Mouse (Mus musculus): ENCODE measurements around the gene 1700102P08Rik.

1700102P08Rik gene

DNA sequence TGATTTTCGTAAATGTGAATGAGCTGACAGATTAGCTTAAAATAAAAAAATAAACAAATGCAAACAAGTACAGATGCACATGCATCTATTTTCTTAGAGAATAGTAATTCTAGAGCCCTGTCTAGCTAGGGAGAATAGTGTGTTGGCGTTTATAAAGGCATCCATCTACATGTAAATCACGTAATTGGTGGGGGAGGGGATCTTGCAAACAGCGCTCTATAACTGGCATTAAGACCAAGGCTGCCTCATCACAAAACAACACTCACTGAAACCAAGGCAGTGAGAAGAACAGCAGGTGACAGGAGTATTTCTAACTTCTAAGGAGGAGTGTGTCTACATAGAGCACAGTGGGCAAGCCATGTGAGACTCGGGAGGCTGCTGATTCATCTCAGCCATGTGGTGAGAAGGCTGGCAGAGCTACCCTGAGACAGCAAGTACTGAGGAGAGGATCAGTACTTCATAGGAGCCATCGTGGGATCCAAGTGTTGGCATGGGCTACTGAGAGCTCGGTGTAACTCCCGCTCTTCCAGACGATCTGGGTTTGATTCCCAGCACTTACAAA, 18.9 kb downstream of the 1700102P08Rik start:
- DNase-seq: no peak

DNA sequence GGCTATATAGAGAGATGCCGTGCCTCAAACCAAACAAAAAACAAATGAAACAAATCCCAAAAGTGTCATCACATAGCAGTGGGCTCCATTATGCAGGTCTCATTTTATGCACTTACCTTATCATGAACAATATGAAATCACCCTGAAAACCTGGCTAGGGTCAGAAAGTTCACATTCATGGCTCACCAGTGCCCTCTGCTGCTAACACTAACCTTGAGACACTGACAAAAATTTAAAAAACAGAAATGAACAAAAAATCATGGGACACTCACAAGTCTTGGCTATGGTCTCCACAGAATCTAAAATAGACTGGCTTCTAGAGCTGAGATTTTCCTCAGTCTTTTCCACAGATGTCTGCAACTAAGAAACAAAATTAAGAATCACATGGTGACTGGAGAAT, 19.6 kb downstream of the 1700102P08Rik start:
- peak; percentile 49 for DNase-seq

DNA sequence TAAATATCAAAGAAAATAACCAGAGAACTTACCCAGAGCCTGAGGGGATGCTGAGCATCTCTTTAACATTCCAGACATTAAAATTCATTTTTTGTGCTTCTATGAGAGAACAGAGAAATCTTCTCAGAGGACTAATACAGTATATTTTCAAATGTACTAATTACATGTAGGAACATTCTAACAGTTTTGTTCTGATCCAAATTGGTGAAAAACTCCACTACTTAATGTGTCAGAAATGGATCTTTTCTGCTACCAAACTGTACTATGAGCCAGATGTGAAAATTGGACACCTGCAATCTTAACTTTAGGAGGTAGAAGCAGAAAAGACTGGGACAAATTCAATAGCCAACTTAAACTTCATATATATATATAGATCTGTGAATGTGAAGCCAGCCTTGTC, 35.8 kb downstream of the 1700102P08Rik start, which contains the start of gene Ccdc36:
Ccdc36 (minus strand) TSS at position 101 of the 400 bp plus-strand sequence.
- DNase-seq: no peak

DNA sequence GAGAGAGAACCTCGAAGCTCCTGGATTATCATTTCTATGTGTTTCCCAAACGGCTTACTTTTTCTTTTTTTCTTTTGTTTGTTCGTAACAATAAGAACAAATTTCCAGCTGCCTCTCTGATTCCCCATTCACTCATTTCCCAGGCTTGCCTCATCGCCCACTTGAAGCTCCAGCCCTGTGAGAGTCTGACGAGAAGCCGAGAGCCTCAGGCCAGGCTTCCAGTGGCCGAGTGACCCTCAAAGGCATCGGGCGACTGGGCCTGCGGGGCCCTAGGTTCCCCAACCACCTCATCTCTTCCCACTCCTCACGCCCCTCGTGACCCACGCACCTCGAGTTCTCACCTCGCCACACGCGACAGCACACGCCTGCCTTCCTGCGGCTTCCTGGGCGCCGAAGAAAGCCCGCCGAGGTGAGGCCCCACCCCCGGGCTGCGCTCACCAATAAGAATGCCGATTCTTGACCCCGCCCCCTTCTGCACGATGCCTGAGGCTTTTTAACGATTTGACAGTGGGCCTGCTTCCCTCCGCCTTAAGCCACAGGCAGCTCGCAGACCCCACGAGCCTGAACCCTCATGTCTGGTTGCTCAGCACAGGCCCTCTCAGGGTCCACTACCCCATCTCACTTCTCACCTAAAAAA, 38.9 kb downstream of the 1700102P08Rik start:
- peak; percentile 36 to 45 for DNase-seq

DNA sequence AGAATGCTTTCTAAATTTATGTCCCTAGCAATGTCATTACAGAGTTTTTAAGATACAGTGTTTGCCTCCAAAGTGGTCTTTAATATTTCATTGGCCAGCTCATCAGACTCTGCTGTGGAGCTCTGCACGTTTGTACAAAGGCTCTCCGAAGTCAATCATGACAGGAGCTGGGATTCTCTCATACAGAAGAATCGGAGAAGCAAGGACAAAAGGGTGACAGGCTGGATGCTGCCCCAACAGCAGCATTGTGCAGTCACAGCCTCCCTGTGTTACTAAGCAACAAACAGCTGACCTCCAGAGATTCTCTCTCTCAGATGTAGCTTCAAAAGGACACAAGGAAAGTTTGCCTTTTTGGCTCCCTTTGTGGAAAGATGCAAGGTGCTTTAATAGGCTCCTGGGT, 43.6 kb downstream of the 1700102P08Rik start, which contains the start of gene BC048562:
BC048562 (plus strand) TSS at position 301 of the 400 bp plus-strand sequence.
- no peak for DNase-seq

DNA sequence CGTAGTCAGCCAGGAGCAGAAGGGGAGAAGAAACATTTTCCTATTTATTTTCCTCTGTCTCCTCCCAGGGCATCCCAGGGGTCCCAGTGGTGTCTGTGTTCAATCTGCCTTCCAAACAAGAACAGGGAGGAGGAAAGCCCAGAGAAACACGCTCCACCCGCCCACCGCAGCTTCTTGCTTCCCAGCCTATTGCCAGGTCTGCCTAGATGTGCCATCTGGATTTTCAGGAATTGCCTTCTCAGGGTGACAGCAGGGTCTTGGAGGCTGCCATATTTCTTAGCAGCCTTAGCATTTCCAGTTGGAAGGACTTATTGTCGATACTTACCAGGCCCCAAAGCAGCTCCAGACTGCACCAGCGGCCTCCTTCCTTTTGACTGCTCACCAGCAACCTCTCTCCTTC, 46.6 kb downstream of the 1700102P08Rik start:
- DNase-seq: peak; percentile 81 to 83

DNA sequence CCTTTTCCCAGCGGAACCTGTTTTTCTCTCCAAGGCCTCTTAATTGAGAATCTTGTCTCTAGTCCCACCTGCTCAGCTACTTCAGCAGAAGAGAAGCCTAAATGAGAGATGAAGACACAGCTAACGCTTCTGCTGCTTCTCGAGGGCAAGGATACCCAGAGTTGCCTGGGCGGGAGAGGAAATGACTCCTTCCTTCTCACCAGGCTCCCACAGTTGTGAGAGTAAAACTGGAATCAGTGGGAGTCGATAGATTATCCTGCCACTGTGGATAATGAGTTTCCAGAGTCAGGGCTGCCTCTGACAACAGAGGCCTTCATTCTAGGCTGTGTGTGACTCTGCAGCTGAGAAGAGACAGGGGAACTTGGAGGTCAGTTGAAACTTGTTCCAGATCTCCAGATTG, 47.9 kb downstream of the 1700102P08Rik start:
- DNase-seq: no peak

DNA sequence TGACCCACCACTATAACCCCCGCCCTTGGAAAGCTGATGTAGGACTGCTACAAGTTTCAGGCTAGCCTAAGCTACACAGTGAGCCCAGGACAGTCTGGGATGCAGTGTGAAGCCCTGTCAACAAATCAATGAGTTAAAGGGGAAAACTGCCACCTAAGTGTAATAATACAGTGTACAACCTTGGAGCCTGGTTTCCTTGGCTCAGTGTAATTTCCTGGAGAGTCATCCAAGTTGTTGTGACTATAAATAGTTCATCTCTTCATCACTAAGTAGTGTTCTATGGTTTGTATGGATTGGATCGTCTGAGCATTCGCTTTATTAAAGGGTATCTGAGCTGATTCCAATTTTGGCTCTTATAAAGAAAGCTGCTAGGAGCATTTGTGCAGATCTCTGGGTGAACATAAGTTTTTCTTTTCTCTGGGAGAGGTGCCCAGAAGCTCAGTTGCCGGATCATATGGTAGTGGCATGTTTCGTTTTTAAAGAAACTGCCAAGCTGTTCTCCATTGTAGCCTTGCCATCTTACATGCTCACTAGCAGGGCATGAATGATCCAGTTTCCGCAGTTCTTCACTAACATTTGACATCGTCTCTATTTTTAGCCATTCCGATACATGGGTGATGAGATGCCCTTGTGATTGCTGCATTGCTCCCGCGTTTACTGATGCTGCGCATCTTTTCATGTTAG, 48.8 kb downstream of the 1700102P08Rik start:
- DNase-seq: peak; percentile 48 to 60

DNA sequence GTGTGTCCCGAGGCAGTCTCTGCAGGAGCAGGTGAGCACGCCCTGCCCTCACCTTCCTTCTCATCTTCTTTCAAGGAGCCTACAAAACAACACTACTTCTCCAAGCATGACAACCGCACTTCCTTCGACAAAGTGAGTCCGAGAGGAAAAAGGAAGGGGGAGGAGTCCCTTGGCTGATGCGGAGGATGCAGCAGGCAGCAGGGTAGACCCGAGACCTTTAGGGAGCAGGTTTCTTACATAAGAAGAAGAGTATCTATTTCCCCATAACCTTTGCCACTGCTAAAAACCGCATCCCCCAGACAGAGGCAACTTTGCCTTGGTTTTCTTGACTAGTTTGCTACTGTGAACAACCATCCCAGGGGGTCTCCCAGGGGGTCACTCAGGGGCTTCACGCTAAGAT, 52.5 kb downstream of the 1700102P08Rik start:
- DNase-seq: no peak

DNA sequence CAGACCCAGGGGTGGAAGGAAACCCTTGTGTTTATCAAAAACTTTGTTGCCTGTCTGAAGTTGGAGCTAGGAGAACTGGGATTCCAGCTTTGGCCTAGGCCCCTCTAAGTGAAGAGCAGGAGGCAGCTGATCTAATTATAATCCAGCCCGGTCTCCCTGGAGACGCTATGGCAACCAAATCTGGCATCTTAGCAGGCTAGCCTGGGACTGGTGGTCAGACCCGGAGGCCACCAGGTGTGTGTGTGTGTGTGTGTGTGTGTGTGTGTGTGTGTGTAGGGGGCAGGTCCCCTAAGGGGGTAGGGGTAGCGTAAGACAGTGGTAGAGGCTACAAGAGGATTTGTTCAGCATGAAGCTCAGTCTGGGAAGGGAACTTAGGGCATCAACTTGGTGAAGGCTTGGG, 57.3 kb downstream of the 1700102P08Rik start:
- peak; percentile 80 to 83 for DNase-seq

DNA sequence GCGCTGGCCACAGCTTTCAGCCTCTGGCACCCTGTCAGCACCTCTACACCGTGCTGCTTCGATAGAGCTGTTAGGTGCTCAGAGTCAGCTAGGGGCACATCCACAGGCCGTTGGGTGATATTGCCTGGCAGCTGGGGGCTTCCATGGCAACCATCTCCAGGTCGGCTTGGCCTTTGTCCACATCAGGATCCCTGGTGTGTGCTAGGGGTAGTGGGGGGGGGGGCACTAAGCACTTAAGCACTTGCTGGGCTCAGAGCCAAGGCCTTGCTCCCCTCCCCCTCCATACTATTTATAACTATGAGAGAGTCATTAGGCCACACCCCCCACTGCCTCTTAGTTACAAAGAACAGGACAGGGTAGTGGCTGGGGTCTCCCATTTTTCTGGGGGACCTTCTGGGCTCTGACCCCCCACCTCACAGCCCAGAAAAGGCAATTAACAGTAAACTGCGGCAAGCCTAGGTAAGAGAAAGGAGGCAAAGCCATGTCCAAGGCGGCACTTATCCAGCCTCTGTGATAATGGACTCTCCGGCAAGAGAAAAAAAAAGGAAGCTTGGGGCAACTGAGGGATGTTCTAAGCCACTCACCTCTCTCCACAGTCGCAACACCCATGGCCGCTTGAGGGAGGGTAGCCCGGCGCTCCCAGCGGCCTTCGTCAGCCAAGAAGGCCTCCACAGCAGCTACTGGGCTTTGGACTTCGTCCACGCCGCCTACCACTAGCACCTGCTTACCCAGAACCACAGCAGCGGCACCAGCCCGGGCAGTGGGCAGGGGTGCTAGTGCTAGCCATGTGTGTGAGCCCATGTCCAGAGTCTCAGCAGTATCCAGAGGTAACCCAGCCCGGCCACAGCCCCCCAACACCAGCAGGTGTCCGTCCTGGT, 57.9 kb downstream of the 1700102P08Rik start:
- peak; percentile 70 to 74 for DNase-seq

DNA sequence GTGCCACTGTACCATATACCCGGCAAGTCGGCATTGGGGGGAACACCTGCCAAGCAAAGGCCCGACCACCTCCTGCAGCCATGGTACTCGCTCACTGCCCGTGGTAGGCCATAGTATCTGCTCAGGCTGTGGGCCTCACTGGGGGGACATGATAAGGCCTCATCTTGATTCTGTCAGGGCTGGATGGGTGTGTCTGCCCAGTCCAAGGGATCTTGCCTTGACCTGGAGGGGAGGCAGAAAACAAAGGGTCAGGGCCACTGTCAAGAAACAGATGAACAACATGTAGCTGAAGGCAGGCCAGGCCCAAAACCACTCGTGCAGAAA, 58.5 kb downstream of the 1700102P08Rik start:
- DNase-seq: no peak

DNA sequence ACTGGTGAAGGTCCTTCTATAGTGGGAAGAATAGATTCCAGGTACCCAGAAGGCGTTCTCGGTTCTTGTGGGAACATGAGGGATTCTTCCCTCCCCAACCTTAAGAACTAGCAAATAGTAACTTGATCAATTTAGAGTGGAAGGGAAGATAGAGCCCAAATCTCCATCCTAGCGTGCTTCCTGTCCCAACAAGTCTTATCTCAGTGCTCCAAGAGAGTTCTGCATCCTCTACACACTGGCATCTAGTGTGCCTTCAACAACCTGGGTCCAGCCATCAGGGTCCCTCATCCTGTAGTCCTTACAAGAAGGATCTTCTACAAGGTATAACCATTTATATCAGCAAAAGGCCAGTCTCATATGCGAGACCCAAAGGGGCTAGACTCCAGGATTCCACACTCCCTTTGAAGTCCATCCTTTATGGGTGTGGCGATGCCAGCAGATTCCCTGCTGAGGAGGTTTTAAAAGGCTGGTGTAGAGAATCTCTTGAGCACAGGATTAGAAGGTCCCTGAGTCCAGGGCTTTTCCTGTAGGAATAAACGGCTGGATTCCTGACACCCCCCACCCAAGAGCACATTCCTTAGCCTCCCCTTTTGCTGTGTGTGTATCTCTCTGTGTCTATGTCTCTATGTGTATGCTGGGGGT, 59.0 kb downstream of the 1700102P08Rik start:
- DNase-seq: no peak

DNA sequence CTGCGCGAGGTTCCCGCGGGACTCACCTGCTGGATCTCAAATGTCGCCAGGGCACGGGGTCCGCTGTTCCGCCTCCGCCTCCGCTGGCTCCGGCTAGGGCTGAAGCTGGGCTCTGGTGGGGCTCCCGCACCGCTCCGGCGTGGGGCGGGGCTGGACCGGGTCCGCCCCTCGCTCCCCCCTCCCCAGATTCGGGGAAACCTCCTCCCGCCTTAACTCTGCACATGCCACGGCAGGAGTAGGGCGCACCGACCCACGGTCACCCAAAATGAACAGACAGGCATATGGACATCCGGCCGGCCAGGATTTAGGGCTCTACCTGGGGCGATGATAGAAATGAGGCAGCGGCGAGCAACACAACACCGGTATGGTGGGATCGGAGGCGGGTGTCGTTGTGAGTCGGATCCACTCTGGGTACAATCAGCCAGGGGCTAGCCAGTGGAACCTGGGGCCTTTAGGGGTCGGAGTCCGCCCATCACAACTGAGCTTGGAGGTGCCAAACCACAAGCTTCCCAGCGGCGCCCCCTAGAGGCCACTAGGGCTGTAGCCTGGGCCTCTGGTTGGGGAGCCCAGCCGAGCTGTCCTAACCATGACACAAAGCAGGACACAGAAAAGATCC, 59.8 kb downstream of the 1700102P08Rik start:
- DNase-seq: peak; percentile 97 to 98

DNA sequence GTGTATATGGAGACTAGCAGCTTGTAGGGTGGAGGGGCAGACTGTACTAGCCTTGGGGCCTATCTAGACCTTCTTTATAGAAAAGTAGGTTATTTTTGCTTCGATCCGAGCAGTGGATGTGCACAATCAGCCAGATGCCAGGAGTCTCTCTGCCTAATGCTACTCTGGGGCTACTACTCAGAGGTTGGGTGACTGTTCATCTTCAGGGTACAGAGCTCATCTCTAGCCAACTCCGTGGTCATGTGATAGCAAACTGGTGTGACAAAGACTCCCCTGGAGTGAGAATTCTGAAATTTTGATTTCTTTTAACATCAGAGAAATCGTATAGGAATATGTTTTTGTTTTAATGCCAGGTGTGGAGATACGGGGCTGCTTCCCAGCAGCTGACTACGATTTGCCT, 60.3 kb downstream of the 1700102P08Rik start:
- no peak for DNase-seq

DNA sequence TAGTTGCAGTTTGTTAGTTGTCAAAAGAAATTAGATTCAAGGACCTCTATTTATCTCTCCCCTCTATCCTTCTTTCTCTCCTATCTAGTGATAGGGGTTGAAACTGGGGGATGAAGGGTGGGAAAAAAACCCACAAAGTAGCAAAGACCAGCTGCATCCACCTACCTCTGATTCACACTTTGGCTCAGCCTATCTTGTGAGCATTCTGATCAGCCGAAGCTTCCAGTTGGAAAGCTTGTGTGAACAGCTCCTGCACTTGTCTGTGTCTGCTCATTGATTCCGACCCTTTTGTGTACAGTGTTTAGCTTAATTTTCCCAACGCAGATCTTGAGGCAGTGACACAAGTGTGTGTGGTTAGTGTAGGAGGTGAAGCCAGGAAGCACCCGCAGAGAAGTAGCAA, 60.9 kb downstream of the 1700102P08Rik start:
- no peak for DNase-seq

DNA sequence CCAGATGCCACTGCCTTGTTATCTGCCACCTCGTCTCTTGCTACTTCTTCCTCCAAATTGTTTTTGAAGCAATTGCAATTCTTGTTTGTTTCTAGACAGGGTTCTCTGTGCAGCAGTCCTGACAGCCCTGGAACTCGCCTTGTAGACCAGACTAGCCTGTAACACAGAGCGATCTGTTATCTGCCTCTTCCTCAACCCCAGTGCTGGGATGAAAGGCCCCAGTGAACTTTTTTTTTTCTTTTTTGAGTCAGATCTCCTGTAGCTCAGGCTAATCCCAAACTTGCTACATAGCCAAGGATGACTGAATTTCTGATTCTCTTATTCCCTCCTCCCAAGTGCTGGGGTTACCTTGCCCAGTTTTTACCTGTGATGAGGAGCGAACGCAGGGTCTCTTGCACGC, 61.8 kb downstream of the 1700102P08Rik start:
- no peak for DNase-seq

DNA sequence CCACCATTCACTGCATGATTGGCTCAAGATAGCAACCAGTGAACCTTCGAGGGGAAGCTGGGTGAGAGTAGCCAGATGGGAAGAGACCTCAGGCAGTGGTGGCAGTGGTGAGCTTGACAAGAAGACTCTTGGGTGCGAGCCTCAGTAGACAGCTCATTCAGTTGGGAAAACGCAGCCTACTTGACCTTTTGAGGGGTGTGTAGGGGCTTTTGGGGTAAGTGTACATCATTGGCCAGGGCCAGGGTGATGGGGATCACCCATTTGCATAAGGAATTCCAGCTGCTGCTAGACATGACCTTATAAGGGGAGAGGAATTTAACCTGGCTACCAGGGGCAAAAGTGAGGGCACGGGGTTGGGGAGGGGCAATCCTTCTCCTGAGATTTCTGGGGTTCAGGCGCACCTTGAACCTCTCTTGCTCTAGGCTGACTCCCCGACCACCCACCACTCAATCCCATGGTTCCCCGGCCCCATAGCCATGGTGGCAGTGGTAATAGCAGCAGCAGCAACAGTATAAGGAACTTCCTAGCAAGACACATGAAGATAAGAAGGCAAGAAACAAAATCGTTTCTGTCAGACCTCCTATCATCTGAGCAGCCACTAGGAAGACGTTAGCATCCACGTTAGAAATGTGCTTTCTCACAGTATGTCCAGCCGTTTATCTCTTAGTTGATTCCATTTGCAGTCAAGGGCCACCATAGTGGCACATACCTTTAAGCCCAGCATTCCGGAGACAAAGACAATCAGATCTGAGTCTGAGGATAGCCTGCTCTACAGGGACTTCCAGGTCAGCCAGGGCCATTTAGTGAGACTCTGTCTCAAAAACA, 63.4 kb downstream of the 1700102P08Rik start:
- no peak for DNase-seq

DNA sequence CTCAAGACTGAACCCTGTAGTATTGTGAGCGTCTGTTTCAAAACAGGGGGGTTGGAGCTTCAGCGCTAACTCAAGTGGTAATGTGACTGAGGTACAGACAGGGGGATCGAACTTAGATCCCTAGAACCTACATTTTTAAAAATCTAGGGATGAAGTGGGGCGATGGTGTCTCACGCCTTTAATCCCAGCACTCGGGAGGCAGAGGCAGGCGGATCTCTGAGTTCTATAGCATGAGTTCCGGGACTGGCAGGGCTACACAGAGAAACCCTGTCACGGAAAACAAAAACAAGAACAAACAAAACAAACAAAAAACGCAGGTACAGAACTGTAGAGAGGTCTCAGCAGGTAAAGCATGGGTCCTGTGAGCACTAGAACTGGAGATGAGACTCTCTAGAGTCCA, 64.3 kb downstream of the 1700102P08Rik start:
- no peak for DNase-seq

DNA sequence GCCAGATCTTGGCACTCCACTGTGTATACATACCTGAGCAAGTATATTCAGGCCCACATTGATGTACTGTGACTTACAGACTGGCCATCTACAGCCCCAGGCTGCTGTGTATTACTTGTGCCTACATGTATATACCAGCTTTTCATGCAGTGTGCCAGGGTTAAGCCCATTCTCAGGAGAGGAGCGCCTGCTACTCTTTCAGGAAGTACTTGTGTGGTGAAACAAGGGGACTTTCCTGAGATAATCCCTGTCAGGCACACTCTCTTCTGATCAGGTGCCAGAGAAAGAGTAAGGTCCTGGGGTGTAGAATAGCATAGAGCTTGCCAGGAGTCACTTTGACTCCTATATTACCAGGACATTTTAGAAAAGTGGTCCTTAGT, 67.3 kb downstream of the 1700102P08Rik start:
- DNase-seq: no peak

All from cerebellum, postnatal 10 days (tissue).